Mouse (Mus musculus): ENCODE data around the gene Ntm. TPM values are rescaled to one million over a fixed set of nuclear protein-coding genes. Genes with fewer than 3 reads are reported as not detected.
A peak's percentile ranks its signal among the peaks of the same experiment; 100 is the strongest.

The Ntm gene
- total RNA-seq, 2 experiments from 2014 or later: 278 to 286 TPM

- no peak for DNase-seq (ENCODE audit: low spot score in 2 of 2)
- intact Hi-C loops (cut with DNase I): no loop called here
Observed at GRCm38 (mm10) chr9:29396101-29396500, 566.8 kb downstream of the Ntm start.

DNA sequence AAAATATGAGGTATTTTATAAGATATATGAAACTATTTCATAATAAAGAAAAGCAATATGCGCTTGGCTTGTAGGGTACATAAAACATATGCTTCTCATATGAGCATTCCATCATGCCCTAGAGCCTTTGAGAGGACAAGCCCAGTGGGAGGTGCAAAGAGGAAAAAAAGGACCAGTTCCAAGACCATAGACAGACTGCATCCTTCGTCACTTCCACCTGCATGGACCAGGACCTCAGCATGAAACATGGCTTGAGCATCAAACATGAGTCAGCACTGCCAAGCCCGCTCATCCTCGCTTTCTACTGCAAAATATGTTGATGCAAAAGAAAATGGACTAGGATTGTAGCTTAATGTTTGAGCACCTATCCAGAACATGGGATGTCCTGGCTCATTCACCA, 569.8 kb downstream of the Ntm start:
- DNase-seq (ENCODE audit: low spot score in 2 of 2): no peak
- intact Hi-C loops (cut with DNase I): no loop called here

GRCm38 (mm10) chr9:29390796-29391517, 572.0 kb downstream of the Ntm start:
- intact Hi-C loops (cut with DNase I): no loop called here
- no peak for DNase-seq (ENCODE audit: low spot score in 2 of 2)

DNA sequence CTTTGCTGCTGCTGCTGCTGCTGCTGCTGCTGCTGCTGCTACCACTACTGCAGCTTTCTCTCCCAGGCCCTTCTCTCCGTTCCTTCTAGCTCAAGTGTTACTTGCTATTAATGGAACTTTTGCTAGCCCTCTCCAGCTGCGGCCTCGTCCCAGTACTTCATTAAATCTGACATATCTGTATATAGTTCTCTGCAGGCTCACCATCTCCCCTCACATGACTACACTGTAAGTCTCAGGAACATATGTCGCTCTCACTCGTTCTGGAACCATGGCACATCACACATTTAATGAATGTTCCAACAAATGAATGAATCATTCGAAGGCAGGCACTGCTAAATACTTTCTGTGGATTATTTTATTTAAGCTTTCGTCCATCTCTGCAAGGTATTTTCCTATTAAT, 573.7 kb downstream of the Ntm start:
- DNase-seq (ENCODE audit: low spot score in 2 of 2): peak in 1 of 2 experiments; percentile 33
- intact Hi-C loops (cut with DNase I): no loop called here

- DNase-seq (ENCODE audit: low spot score in 2 of 2): no peak
- intact Hi-C loops (cut with DNase I): no loop called here
Observed at GRCm38 (mm10) chr9:29387136-29387535, 575.8 kb downstream of the Ntm start.

GRCm38 (mm10) chr9:29377172-29378002, 585.6 kb downstream of the Ntm start:
- intact Hi-C loops (cut with DNase I): no loop called here
- DNase-seq (ENCODE audit: low spot score in 2 of 2): no peak

- intact Hi-C loops (cut with DNase I): no loop called here
- DNase-seq (ENCODE audit: low spot score in 2 of 2): no peak
Observed at GRCm38 (mm10) chr9:29371341-29371740, 591.6 kb downstream of the Ntm start.

DNA sequence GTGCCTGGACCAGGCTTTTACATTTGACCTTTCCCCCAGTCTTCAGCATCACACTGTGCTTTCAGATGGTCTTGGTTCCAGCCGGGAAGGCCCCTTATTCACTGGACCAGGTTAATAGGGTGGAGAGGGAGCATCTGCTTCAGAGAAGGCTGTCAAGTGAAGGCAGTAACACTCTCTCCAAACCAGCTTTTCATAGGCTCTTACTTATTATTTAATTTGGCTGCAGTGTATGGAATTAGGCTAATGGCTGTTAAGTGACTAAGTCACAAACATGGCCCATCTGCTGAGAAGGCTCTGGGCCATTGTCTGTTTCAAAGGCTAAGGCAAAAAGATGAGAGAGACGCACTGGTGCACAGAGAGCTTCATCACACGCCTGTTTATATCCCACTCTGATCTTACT, 593.3 kb downstream of the Ntm start:
- intact Hi-C loops (cut with DNase I): no loop called here
- no peak for DNase-seq (ENCODE audit: low spot score in 2 of 2)

DNA sequence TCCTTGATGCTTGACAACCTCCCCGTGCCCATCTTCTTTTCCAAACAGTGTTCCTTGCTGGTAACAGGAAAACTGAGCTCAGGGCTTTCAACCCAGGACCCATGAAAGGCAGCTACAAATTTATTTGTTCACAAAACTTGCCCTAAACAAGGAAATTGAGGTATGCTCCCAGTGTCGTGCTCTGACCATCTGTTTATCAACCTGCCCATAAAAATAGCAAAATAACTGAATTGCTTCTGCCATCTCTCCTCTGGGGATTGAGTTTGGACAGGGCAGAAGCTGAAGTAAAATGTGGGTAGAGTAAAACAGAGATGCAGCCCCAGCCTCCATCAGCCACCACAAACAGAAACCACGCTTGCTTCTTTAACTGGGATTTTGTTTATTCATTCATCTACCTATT, 594.6 kb downstream of the Ntm start:
- no peak for DNase-seq (ENCODE audit: low spot score in 2 of 2)
- intact Hi-C loops (cut with DNase I): no loop called here

- intact Hi-C loops (cut with DNase I): no loop called here
- no peak for DNase-seq (ENCODE audit: low spot score in 2 of 2)
Observed at GRCm38 (mm10) chr9:29357796-29358195, 605.1 kb downstream of the Ntm start.

GRCm38 (mm10) chr9:29342303-29342702, 620.6 kb downstream of the Ntm start:
- DNase-seq (ENCODE audit: low spot score in 2 of 2): no peak
- intact Hi-C loops (cut with DNase I): no loop called here

DNA sequence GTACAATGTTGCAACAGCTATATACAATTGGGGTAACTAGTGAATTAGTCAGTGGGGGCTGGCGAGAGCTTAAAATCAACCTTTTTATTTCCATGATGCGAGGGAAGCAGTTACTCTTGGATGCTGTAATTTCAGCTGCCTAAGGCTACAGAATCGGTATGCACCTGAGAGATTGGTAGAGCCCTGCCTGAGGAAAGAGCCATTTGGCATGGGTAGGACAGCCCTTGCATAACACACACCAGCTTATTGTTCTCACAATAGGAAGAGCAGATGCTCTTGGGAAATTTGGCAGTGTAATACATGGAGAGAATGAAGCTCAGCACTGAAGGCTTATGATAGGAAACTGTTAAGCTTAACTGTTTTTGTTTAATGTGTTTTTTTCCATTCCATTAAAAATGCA, 621.6 kb downstream of the Ntm start:
- intact Hi-C loops (cut with DNase I): no loop called here
- no peak for DNase-seq (ENCODE audit: low spot score in 2 of 2)

DNA sequence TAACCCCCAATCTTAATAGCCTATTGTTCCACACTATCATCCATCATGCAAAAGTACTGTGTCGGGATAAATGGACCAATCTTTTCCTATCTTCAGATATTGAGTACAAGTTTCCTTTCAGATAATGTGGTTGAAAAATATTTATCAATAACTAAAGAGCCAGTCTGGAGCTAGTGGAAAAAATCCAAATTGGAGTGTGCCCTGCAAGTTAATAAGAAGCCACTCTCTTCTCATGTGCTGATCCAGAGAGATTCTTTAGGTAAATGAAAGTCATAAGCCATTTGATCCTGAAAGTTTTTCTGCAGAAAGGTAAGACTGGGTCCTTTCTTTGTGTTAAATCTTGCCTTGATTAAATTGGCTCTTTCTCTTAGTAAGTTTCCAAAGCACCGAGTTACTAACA, 627.3 kb downstream of the Ntm start:
- intact Hi-C loops (cut with DNase I): no loop called here
- no peak for DNase-seq (ENCODE audit: low spot score in 2 of 2)

DNA sequence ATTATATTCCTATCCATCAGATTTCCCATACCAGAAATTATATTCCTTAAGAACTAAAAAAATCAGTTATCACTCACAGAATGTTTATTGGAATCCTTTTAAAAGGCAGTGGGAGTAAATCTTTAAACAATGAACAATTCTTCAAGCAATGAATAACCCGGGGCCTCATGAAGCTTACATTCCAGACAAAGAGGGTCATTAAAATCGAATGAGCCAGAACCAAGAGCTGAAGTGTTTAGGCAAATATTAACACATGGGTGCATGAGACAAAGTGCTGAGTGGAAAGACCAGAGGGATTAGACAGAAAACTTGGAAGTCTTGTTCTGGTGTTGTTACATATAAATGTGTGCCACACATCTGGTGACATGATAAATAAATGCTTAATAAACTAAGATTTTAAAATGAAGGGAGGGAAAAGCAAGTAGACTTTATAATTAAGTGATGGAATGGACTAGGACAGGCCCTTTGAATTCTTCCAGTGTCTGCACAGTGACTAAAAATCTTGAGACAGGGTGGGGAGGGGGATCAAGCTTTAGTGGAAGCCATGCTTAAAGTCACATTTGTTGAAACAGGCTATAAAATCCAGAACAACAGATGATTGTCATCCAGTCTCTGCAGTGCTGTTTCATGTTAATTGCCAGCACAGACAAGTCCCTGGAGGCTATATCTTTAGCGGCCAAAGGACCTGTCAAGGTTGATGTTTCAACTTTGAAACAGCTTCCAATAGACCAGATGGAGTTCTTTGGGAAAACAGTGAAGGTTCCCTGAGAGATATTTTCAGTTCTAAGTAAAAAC, 630.4 kb downstream of the Ntm start:
- intact Hi-C loops (cut with DNase I): no loop called here
- no peak for DNase-seq (ENCODE audit: low spot score in 2 of 2)

GRCm38 (mm10) chr9:29330486-29330885, 632.5 kb downstream of the Ntm start:
- no peak for DNase-seq (ENCODE audit: low spot score in 2 of 2)
- intact Hi-C loops (cut with DNase I): no loop called here

DNA sequence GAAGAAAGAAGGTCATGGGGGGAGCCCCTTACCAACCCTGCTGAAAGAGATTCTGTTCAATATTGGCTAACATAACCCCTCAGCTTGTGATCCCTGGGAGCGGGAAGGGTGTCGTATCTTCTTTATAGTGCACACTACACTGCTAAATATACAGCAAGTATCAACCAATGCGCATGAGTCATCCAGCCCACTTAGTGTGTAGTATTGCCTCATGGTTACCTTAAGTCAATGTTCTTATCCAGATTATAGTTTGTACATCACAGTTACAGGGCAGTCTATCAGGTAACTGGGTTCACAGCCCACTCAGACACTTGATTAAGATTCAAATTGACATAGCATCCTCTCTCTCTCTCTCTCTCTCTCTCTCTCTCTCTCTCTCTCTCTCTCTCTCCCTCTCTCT, 636.7 kb downstream of the Ntm start:
- no peak for DNase-seq (ENCODE audit: low spot score in 2 of 2)
- intact Hi-C loops (cut with DNase I): no loop called here

DNA sequence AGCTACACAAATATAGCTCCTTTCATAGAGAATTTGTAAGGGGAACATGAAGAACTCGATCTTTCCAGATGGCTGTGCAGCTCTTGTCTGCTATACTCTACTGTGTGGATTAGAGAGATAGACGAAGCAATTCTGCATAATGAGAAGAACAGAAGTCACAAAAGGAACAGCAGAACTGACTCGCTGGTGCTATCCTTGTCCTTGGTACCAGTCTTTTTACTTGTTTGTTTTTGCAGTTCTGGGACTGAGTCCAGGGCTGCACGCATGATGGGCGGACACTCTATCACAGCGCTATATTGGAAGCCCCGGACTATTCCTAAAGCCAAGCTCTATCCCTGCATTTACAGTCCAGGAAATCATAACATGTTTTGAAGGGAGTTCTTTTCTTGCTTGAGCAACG, 637.8 kb downstream of the Ntm start:
- intact Hi-C loops (cut with DNase I): no loop called here
- no peak for DNase-seq (ENCODE audit: low spot score in 2 of 2)

DNA sequence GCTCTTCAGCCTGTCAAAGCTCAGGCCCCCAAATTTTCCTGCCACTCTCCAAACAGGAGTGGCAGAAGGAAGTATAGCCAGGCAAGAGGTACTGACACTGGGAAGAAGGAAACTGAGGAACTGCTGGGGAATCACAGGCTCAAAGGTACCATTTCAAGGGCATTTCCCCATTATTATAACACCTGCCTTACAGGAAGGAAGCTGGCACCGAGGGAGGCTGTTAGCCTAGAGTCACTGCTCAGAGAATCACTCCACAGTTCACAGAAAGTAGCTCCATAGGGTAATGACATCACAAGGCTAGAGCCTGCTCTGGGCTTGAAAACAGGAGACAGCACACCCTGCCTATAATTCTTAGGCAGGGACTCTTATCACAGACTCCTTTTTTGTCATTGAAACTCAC, 643.7 kb downstream of the Ntm start:
- DNase-seq (ENCODE audit: low spot score in 2 of 2): no peak
- intact Hi-C loops (cut with DNase I): loop anchor here (5.0 kb wide), 1 partner anchor 117 kb away; no protein-coding TSS in a partner anchor

- no peak for DNase-seq (ENCODE audit: low spot score in 2 of 2)
- intact Hi-C loops (cut with DNase I): loop anchor here (5.0 kb wide), 1 partner anchor 116 kb away; no protein-coding TSS in a partner anchor
Observed at GRCm38 (mm10) chr9:29318676-29319162, 644.2 kb downstream of the Ntm start.

DNA sequence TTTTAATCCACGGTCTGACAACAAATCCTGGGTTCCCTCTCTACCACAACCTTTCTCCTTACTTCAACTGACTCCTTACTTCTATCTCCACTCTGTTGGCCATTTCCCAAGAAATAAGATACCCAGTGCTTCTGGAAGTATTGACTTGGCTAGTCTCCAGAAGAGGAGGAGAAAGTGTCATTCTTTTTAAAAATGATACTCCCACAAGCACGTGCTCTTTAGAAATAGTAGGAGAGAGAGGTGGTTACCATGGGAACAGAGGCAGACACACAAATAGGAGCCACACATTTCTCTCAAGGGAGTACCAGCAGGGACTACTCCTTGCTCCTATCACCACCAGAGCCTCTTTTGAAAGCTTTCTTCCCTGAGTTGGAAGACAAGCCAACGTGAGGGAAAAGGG, 645.3 kb downstream of the Ntm start:
- intact Hi-C loops (cut with DNase I): loop anchor here (5.0 kb wide), 1 partner anchor 115 kb away; no protein-coding TSS in a partner anchor

More for the DNA sequence above, 645.3 kb downstream of the Ntm start:
- no peak for DNase-seq (ENCODE audit: low spot score in 2 of 2)

Measured in left cerebral cortex, postnatal 36 days (tissue).